Mouse (Mus musculus) midbrain, embryonic 15.5 days (tissue): ENCODE data around the gene Clstn2. TPM values are rescaled to one million over a fixed set of nuclear protein-coding genes. Genes with fewer than 3 reads are reported as not detected.

ENCODE experiments used
- ATAC-seq: fragments of 200-750 bp; cut with Nextera tagmentation; replicated peaks from 2 replicates; pipeline ENCODE4 v1.8.0; 2017; ENCODE audit warnings: moderate TSS enrichment
- H3K27ac ChIP-seq: fragments of 300-500 bp; sonication (generic); 2 replicates; pipeline ENCODE4 v1.5.1; 2015; ENCODE audit warnings: mild to moderate bottlenecking, inconsistent platforms
- H3K27me3 ChIP-seq: fragments of 300-500 bp; sonication (generic); replicated peaks from 2 replicates; pipeline ENCODE4 v1.6.1; 2015; ENCODE audit warnings: inconsistent platforms
- H3K36me3 ChIP-seq: fragments of 300-500 bp; sonication (generic); replicated peaks from 2 replicates; pipeline ENCODE4 v1.6.1; 2015; ENCODE audit warnings: inconsistent platforms
- H3K4me1 ChIP-seq: fragments of 300-500 bp; sonication (generic); 2 replicates; pipeline ENCODE4 v1.6.1; 2015; ENCODE audit warnings: inconsistent platforms
- H3K4me2 ChIP-seq: fragments of 300-500 bp; sonication (generic); 2 replicates; pipeline ENCODE4 v1.6.1; 2015; ENCODE audit warnings: inconsistent platforms, mild to moderate bottlenecking, moderate library complexity
- H3K4me3 ChIP-seq: fragments of 300-500 bp; sonication (generic); 2 replicates; pipeline ENCODE4 v1.5.1; 2015; ENCODE audit warnings: mild to moderate bottlenecking, inconsistent platforms
- H3K9ac ChIP-seq: fragments of 300-500 bp; sonication (generic); 2 replicates; pipeline ENCODE4 v1.6.1; 2015; ENCODE audit warnings: mild to moderate bottlenecking, inconsistent platforms
- H3K9me3 ChIP-seq: fragments of 300-500 bp; sonication (generic); 2 replicates; pipeline ENCODE4 v1.6.1; 2016; ENCODE audit warnings: inconsistent platforms
- WGBS: fragments of 180-500 bp; shearing (Covaris S2); methylation state at CpG from one replicate; pipeline ENCODE4 v1.1.7; 2015; ENCODE audit warnings: mixed read lengths; 5-methylcytosine and 5-hydroxymethylcytosine counted together
- polyA plus RNA-seq: library from polyadenylated mRNA; unstranded; fragments of >200 nt; fragmentation: Nextera tagmentation; extraction: Ambion mirVana; gene quantifications from 2 replicates; pipeline ENCODE4 v1.2.1, GENCODE M21; 2015

The Clstn2 gene
- polyA plus RNA-seq, 1 experiment from 2014 or later, result 10.9 TPM

DNA sequence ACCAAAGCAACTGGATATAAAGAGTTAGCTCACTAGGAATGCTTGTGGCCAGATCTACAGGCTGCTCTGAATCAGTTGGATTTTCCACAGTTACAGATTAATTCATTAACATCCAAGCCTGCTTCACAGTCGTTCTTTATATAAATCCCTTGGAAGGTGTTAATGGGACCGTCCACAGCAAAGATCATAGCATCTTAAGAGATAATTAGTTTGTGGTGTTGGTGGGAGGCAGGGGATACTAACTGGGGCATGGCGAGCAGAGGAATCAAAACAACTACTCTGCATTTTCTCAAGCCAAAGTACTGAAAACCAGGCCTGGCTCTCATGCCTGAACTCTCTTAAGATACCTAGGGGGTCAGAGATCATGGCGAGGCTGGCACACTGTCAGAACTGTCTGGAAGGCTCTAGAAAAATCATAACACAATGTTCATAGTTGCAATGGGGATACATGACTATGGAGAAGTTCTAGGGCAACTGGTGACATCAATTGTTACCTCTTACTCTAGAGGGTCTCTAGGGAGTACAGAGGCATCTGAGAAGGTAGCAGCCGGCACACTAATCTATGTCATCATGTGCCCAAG is 336.2 kb downstream of the Clstn2 start:
- no peak for ATAC-seq
- Histone ChIP-seq H3K36me3 (no peaks in the 10 kb centered on the region), H3K4me2 (no peak overlapping the region), H3K27me3 (peaks cover 11% of the 10 kb centered on the region; the same call in 1 of the 2 replicates), H3K4me3 (no peak overlapping the region), H3K4me1 (no peaks in the 10 kb centered on the region), H3K9me3 (no peaks in the 10 kb centered on the region), H3K27ac (no peak overlapping the region), H3K9ac (no peak overlapping the region)
- WGBS, result 74% methylated on average over 5 of the region's 5 CpGs

DNA sequence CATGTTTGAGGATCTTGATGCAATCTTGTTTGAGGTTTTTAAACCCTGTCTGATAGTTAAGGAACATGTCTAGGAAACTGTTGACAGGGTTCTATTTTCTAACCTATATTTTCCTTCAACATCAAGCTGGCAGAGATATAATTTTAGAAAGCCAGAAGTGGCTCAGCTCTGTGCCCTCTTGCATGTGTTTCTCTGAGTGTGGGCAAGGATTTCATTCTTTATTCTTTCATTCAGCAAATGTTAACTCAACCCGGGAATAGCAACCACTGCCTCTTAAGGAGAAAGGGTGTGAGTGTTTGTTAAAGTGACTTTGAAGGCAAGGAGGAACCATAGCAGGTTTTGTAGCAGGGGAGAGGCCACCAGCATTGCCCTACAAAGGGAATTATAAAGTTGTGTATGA is 337.7 kb downstream of the Clstn2 start:
- Histone ChIP-seq H3K9me3 (no peaks in the 10 kb centered on the region), H3K4me3 (no peak overlapping the region), H3K4me1 (no peaks in the 10 kb centered on the region), H3K36me3 (no peaks in the 10 kb centered on the region), H3K27me3 (peaks cover 6% of the 10 kb centered on the region; the same call in 1 of the 2 replicates), H3K27ac (no peak overlapping the region), H3K9ac (no peak overlapping the region), H3K4me2 (no peak overlapping the region)
- no peak for ATAC-seq
- WGBS, result 59% methylated on average over 1 of the region's 1 CpGs

DNA sequence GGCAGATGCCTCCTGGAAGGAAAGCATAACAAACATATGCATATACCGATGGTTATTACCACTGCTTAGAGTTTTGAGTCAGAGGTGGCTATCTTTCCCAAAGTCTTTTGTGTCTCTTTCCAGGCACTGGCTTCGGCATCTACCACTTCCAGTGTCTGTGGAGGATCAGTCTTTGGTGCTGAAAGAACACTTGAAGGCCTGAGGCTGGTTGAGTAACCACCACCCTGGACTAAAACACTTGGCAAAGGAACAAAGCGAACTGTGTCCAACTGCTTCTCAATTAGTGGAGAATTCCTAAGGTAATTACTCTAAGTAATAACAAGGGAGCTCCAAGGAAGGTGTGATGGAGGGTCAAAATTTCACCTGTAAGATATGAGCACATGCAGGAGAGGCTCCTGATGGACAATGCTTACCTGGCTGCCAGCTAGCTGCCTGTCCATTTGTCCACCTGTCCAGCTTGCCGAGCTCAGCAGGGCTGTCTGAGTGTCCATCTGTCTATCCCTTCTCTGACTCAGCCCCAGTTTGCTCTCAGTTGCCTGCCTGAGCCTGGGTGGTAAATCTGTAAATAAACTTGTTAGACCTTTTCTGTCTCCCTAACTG is 346.1 kb downstream of the Clstn2 start:
- Histone ChIP-seq H3K27me3 (no peaks in the 10 kb centered on the region), H3K4me3 (no peak overlapping the region), H3K27ac (no peak overlapping the region), H3K9me3 (no peaks in the 10 kb centered on the region), H3K36me3 (no peaks in the 10 kb centered on the region), H3K9ac (no peak overlapping the region), H3K4me1 (no peaks in the 10 kb centered on the region), H3K4me2 (no peak overlapping the region)
- 86% methylated on average over 4 of the region's 4 CpGs for WGBS
- no peak for ATAC-seq

DNA sequence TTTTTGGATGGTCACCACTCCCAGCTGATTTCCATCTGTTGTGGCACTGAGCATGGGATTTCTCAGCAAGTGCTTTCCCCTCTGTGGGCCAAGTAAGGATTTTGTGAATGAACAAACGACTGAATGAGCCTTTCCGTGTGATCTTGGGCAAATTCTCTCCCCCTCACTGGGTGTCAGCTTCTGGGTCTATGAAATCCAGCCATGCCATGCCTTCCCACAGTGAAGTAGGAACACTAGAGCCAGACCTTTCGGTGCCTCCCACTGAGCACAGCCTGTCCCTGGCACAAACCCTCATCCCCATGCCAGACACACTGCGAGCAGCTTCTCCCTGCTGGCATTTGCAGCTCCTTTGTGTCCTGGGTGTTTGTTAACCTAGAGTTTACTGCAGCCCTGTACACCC is 347.3 kb downstream of the Clstn2 start:
- Histone ChIP-seq H3K4me1 (no peaks in the 10 kb centered on the region), H3K27me3 (no peaks in the 10 kb centered on the region), H3K4me2 (no peak overlapping the region), H3K27ac (no peak overlapping the region), H3K36me3 (no peaks in the 10 kb centered on the region), H3K4me3 (no peak overlapping the region), H3K9ac (no peak overlapping the region), H3K9me3 (no peaks in the 10 kb centered on the region)
- WGBS, result 63% methylated on average over 4 of the region's 4 CpGs
- no peak for ATAC-seq

DNA sequence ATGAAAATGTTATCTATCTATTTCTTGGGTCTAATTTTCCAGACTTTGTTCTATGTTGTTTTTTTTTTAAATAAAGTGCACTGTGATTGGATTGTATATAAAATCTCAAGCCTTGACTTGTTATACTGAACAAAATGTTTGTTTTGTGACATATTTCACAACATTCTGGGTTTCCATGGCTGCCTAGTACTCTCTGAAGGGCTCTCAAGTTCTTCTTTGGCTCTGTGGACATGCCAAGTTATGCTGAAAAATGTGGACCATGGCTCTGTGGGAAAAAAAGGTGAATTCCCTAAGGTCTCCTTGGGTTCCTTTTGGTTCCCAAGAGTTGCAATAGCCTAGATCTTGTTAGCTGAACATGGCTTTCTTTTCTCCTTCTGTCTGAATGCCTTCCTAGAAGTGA is 353.1 kb downstream of the Clstn2 start:
- H3K9ac ChIP-seq, result no peak overlapping the region
- ATAC-seq, result no peak
- no peaks in the 10 kb centered on the region for H3K36me3 ChIP-seq
- H3K9me3 ChIP-seq, result no peaks in the 10 kb centered on the region
- H3K4me3 ChIP-seq, result no peak overlapping the region
- no peaks in the 10 kb centered on the region for H3K27me3 ChIP-seq
- no peak overlapping the region for H3K4me2 ChIP-seq
- no peaks in the 10 kb centered on the region for H3K4me1 ChIP-seq
- no peak overlapping the region for H3K27ac ChIP-seq

DNA sequence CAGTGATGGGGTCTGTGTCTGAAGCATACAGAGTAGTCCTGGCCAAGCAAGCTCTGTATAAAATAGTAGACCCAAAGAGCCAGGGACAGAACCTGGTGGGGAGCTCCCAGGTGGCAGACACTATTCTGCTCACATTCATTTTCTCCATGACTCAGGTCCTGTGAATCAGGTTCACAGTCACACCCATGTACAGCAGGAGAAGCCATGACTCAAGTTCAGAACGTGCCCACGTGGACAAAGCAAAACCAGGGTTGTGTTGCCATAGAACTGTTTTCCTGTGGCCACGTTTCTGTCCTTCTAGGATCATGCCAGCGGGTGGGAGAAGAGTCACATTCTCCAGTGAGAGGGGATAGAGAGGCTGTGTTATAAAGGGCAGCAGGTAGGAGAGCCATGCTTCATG is 353.9 kb downstream of the Clstn2 start:
- no peak for ATAC-seq
- Histone ChIP-seq H3K4me3 (no peak overlapping the region), H3K4me1 (no peaks in the 10 kb centered on the region), H3K4me2 (no peak overlapping the region), H3K27ac (no peak overlapping the region), H3K27me3 (no peaks in the 10 kb centered on the region), H3K36me3 (no peaks in the 10 kb centered on the region), H3K9ac (no peak overlapping the region), H3K9me3 (no peaks in the 10 kb centered on the region)
- 85% methylated on average over 4 of the region's 4 CpGs for WGBS

DNA sequence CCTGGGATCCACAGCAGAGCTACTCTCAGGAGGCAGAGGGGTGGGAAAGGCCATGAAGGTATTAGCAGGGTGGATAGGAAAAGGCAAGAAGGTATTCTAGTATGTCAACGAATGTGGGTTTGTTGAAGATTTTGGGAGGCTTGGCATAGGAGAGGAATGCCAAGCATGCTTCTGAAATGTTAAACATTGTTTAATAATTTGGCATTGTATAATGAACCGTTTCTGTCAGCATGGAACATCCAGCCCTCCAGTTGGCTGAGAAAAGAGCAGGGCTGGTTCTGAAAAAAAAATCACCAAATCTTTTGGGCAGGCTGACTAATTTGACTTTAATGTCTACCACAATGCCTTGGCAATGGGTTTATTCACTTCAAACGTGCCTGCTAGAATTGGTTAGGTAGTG is 355.9 kb downstream of the Clstn2 start:
- Histone ChIP-seq H3K4me1 (no peaks in the 10 kb centered on the region), H3K9me3 (no peaks in the 10 kb centered on the region), H3K27me3 (no peaks in the 10 kb centered on the region), H3K27ac (no peak overlapping the region), H3K36me3 (no peaks in the 10 kb centered on the region), H3K4me3 (no peak overlapping the region), H3K4me2 (no peak overlapping the region), H3K9ac (no peak overlapping the region)
- 78% methylated on average over 3 of the region's 3 CpGs for WGBS
- ATAC-seq, result no peak

DNA sequence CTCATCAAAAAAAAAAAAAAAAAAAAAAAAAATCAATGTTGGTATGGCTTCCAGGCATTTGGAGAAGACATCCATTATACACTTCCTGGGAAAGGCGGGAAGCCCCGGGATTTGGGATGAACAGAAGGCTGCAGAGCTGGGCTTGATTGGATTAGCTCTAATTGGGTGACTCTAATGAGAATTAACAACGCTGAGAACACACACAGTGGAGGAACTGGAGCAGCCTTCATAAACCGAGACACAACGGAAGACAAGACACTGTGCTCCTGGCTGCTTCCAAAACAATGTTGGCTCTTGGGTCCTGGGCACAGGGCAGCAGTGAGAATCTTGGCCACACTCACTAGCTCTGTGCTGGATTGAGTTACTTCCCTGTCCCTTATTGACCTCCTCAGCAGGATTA is 360.3 kb downstream of the Clstn2 start:
- H3K4me1 ChIP-seq, result no peaks in the 10 kb centered on the region
- H3K27me3 ChIP-seq, result no peaks in the 10 kb centered on the region
- 10% methylated on average over 5 of the region's 5 CpGs for WGBS
- H3K9ac ChIP-seq, result no peak overlapping the region
- ATAC-seq, result no peak
- H3K36me3 ChIP-seq, result no peaks in the 10 kb centered on the region
- H3K9me3 ChIP-seq, result no peaks in the 10 kb centered on the region
- no peak overlapping the region for H3K4me3 ChIP-seq
- no peak overlapping the region for H3K27ac ChIP-seq
- H3K4me2 ChIP-seq, result no peak overlapping the region

DNA sequence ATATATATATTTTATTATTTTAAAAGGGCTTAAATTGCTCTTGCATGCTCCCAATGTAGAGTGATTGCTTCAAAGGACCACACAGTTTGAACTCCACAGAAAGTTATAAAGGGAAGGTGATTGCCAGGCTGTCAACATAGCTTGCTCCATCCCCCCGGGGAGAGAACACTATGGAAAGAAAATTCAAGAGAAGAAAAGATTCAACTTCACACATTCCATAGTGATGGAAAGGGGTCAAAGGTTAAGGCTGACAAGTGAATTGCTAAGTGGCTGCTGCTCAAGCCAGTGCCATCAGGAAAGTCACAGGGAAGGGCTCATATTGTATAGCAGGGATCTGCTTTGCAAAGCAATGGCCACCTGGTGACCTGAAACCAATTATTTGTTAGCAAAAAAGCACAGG is 360.8 kb downstream of the Clstn2 start:
- Histone ChIP-seq H3K27me3 (no peaks in the 10 kb centered on the region), H3K4me1 (no peaks in the 10 kb centered on the region), H3K36me3 (no peaks in the 10 kb centered on the region), H3K9me3 (no peaks in the 10 kb centered on the region), H3K4me3 (no peak overlapping the region), H3K9ac (no peak overlapping the region), H3K27ac (no peak overlapping the region), H3K4me2 (no peak overlapping the region)
- ATAC-seq, result no peak
- 0% methylated on average over 1 of the region's 1 CpGs for WGBS

DNA sequence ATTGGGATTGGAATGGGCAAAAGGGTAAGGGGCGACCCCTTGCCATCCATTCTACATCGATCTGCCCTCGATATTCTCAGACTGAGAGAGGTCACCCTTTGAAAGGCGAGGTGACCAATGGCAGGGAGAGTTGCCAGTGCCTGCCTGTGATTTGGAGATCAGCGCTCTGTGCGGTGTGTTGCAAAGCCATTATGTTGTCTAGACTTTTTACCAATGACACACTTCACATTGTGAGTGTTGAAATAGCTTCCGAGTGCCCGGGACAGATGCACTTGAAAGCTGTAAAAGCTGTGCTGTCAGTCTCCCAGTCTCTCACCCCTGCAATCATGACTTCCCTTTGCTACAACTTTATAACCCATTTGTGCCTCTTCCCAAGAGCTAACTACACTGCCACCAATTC is 362.3 kb downstream of the Clstn2 start:
- no peak for ATAC-seq
- Histone ChIP-seq H3K27ac (no peak overlapping the region), H3K9ac (no peak overlapping the region), H3K27me3 (no peaks in the 10 kb centered on the region), H3K4me1 (no peaks in the 10 kb centered on the region), H3K4me3 (no peak overlapping the region), H3K9me3 (no peaks in the 10 kb centered on the region), H3K4me2 (no peak overlapping the region), H3K36me3 (no peaks in the 10 kb centered on the region)
- WGBS, result 70% methylated on average over 8 of the region's 8 CpGs

DNA sequence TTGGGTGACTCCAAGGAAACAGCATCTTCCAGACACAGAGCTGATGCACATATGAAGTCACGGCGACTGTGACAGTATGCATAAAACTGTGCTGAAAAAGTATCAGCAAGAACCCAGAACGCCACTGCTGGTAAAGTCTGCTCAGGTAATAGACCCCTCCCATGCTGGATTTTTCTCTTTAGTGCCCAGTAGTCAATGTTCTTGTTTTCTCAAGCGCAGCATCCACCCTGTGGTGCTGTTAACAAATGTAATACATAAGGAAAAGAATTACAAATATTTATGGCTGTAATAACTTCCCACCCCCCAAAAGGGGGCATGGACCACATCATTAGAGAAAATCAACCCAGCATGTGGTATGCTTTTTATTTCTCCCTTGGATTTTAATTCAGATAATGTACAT is 372.0 kb downstream of the Clstn2 start:
- ATAC-seq, result no peak
- 91% methylated on average over 4 of the region's 4 CpGs for WGBS

DNA sequence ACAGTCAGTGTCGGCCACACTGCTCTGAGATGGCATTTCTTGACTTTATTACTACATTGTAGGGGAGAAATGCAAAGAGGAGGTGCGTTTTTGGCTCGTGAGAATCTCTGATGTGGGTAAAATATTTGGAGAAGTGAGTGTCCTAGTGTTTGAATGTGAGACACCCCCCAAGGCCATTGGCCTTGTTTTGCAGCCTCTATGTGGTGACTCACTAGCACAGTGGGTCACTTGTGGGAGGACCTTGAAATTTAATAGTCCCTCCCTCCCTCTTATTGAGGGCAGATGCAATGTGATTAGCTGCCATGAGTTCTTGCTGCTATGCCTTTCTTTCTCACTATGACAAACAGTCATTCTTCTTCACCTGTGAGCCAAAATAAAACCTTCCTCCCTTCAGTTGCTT is 374.2 kb downstream of the Clstn2 start:
- no peaks in the 10 kb centered on the region for H3K4me1 ChIP-seq
- no peak overlapping the region for H3K4me3 ChIP-seq
- H3K4me2 ChIP-seq, result no peak overlapping the region
- no peak for ATAC-seq
- WGBS, result 84% methylated on average over 3 of the region's 3 CpGs
- H3K27ac ChIP-seq, result no peak overlapping the region
- no peaks in the 10 kb centered on the region for H3K9me3 ChIP-seq
- no peak overlapping the region for H3K9ac ChIP-seq
- H3K36me3 ChIP-seq, result no peaks in the 10 kb centered on the region
- H3K27me3 ChIP-seq, result no peaks in the 10 kb centered on the region

More for the DNA sequence above, 372.0 kb downstream of the Clstn2 start:
- Histone ChIP-seq H3K36me3 (no peaks in the 10 kb centered on the region), H3K27ac (no peak overlapping the region), H3K9ac (no peak overlapping the region), H3K4me3 (no peak overlapping the region), H3K9me3 (no peaks in the 10 kb centered on the region), H3K27me3 (no peaks in the 10 kb centered on the region), H3K4me2 (no peak overlapping the region), H3K4me1 (no peaks in the 10 kb centered on the region; the same call in 1 of the 2 replicates)

DNA sequence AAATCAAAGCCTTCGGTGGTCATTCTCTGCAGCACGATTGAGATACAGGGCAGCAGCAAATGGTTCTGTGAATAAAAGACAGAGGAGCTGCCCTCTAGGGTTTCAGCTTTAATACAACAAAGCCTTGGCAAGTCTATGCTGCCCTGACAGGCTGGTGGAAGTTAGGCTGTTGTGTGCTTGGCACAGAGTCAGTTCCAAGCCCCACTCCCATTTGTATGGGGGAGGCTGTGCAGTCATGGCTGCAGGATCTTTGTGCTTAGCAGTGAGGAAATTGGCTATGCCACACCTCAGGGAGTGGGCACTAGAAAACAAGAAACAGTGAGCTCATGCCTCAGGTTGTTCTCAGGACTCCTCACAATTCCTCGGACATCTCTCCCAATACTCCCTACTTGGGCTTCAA is 384.6 kb downstream of the Clstn2 start:
- Histone ChIP-seq H3K9me3 (no peaks in the 10 kb centered on the region), H3K27ac (no peak overlapping the region), H3K4me2 (no peak overlapping the region), H3K27me3 (no peaks in the 10 kb centered on the region), H3K4me3 (no peak overlapping the region), H3K9ac (no peak overlapping the region), H3K4me1 (no peaks in the 10 kb centered on the region), H3K36me3 (no peaks in the 10 kb centered on the region)
- 71% methylated on average over 3 of the region's 3 CpGs for WGBS
- ATAC-seq, result no peak
